Mouse (Mus musculus) erythroblast, embryonic 14.5 days (primary cell): ENCODE data around the gene Ralgds.

ENCODE experiments used
- GATA1 ChIP-seq: IDR thresholded peaks from 2 replicates; pipeline ENCODE4 v1.6.1; 2012; ENCODE audit warnings: low read length, inconsistent platforms, mixed read lengths
- TAL1 ChIP-seq: IDR thresholded peaks from 3 replicates; pipeline ENCODE4 v1.6.1; 2012; ENCODE audit warnings: low read length, inconsistent platforms, mixed read lengths

GRCm38 (mm10) chr2:28495801-28496595 lies 16.9 kb upstream of the Ralgds start:
- TF ChIP-seq GATA1 (no peak), TAL1 (no peak)
